Mouse (Mus musculus): ENCODE data around the gene 2300009A05Rik. TPM values are rescaled to one million over a fixed set of nuclear protein-coding genes. Genes with fewer than 3 reads are reported as not detected.

The 2300009A05Rik gene
- polyA plus RNA-seq, 1 experiment from 2014 or later: 52.3 TPM

Other genes with a start within 250 kb of the 2300009A05Rik start
- 26.8 and 30.7 TPM in 2 replicates for gene Map2k5, start 21.3 kb downstream of the 2300009A05Rik start, polyA plus RNA-seq (2014; fragmentation: Nextera tagmentation; extraction: Ambion mirVana)
- gene Iqch, start 203.2 kb upstream of the 2300009A05Rik start, polyA plus RNA-seq (2014; fragmentation: Nextera tagmentation; extraction: Ambion mirVana): 0.11 TPM in 1 of 2 replicates, not detected in the other
- 20.9 and 25.9 TPM in 2 replicates for gene Aagab, start 203.4 kb upstream of the 2300009A05Rik start, polyA plus RNA-seq (2014; fragmentation: Nextera tagmentation; extraction: Ambion mirVana)